Mouse (Mus musculus): Measurements from ENCODE around the gene Banf2.
A peak's percentile ranks its signal among the peaks of the same experiment; 100 is the strongest.

GRCm38 (mm10) chr2:144010282-144011044, 22.4 kb upstream of the Banf2 start:
- no peak for TF ChIP-seq EP300 (IDR thresholded peaks at IDR 0.05; ENCODE audit: low read depth)
- TF ChIP-seq CTCF (IDR thresholded peaks at IDR 0.05; ENCODE audit: low read depth), result peak; percentile 65
